ENCODE assay signal across 17 mouse cellular contexts in genomic region chr2:17931881-17932280, GRCm38 (mm10).
DNase-seq lines count a peak whose midpoint lies in the region; ATAC-seq and TF ChIP-seq lines count a peak whose summit lies in the region.
"Had no signal": no experiment of that assay in that cellular context is flagged by ENCODE, and none has a peak within 500 bp of the region (broad histone marks: within the 10 kb centered on the region; RNA-seq: fewer than 3 reads in every experiment).

No protein-coding gene starts in this region.

- TF ChIP-seq EP300 in liver, postnatal 0 days (IDR thresholded peaks at IDR 0.05; ENCODE audit: low read depth): no peak

- WGBS in heart, embryonic 10.5 days: 76% methylated on average over 5 of the region's 5 CpGs
- WGBS in liver, adult 2 months: 75% methylated on average over 5 of the region's 5 CpGs
- WGBS in liver, postnatal 0 days (ENCODE audit: insufficient replicate concordance): 41% methylated on average over 5 of the region's 5 CpGs

- no peak for DNase-seq in heart, embryonic 10.5 days (ENCODE audit: low spot score)
- DNase-seq in heart, adult 8-10 months (ENCODE audit: low spot score): no peak
- DNase-seq in liver, adult 2 months (ENCODE audit: extremely low read depth, low read depth, low spot score): peak; percentile 3
- DNase-seq in liver, postnatal 0 days: no peak
- DNase-seq in left cerebral cortex, adult 18-20 months (ENCODE audit: low spot score in 2 of 2): no peak
- no peak for DNase-seq in left cerebral cortex, adult 9 months (ENCODE audit: low spot score in 2 of 2)
- DNase-seq: adrenal gland, postnatal 10 days; cerebellum, adult 9-10 months; gastrocnemius, postnatal 36 days; kidney, adult 2 months; kidney, postnatal 36 days; liver, embryonic 13.5 days had no signal

- H3K4me3 ChIP-seq in heart, embryonic 10.5 days: no peak overlapping the region
- no peak overlapping the region for H3K4me3 ChIP-seq in liver, adult 2 months (ENCODE audit: insufficient read depth, low read depth, low read length)
- no peak overlapping the region for H3K4me3 ChIP-seq in liver, postnatal 0 days (ENCODE audit: low read depth, low read length)
- H3K4me3 ChIP-seq in E14TG2a.4 (replicated peaks; ENCODE audit: low read length): 0 out of 2 replicates have a peak overlapping the region, but pooled peaks have one; percentile 57
- H3K4me3 ChIP-seq: limb, embryonic 10.5 days; liver, embryonic 13.5 days had no signal

- no peaks in the 10 kb centered on the region for H3K27me3 ChIP-seq in heart, embryonic 10.5 days (ENCODE audit: insufficient read depth, poor library complexity, severe bottlenecking)
- peaks cover 2% of the 10 kb centered on the region; the same call in 1 of the 2 replicates for H3K27me3 ChIP-seq in liver, adult 2 months (ENCODE audit: control insufficient read depth, insufficient read depth, low read length)
- H3K27me3 ChIP-seq in liver, postnatal 0 days (ENCODE audit: insufficient read depth, low read length): no peaks in the 10 kb centered on the region
- peaks cover 2% of the 10 kb centered on the region; the same call in 1 of the 2 replicates for H3K27me3 ChIP-seq in E14TG2a.4 (ENCODE audit: insufficient read depth, low read length)
- H3K27me3 ChIP-seq: hindbrain, embryonic 15.5 days; liver, embryonic 13.5 days; midbrain, embryonic 12.5 days had no signal

- H3K9me3 ChIP-seq in heart, embryonic 10.5 days: no peaks in the 10 kb centered on the region
- H3K9me3 ChIP-seq in liver, postnatal 0 days (ENCODE audit: low read length): no peaks in the 10 kb centered on the region
- H3K9me3 ChIP-seq in E14TG2a.4 (ENCODE audit: low read length): no peaks in the 10 kb centered on the region
- H3K9me3 ChIP-seq: hindbrain, embryonic 15.5 days; limb, embryonic 10.5 days; liver, embryonic 13.5 days had no signal

- no peaks in the 10 kb centered on the region for H3K36me3 ChIP-seq in heart, embryonic 10.5 days
- H3K36me3 ChIP-seq in liver, adult 2 months (ENCODE audit: control insufficient read depth, insufficient read depth, low read length): no peaks in the 10 kb centered on the region
- no peaks in the 10 kb centered on the region for H3K36me3 ChIP-seq in liver, postnatal 0 days (replicated peaks; ENCODE audit: insufficient read depth, low read length)
- no peaks in the 10 kb centered on the region for H3K36me3 ChIP-seq in E14TG2a.4 (ENCODE audit: insufficient read depth, low read length)
- H3K36me3 ChIP-seq: hindbrain, embryonic 15.5 days; limb, embryonic 10.5 days; liver, embryonic 13.5 days; midbrain, embryonic 12.5 days had no signal

- peak overlapping the region; percentile 85 for H3K27ac ChIP-seq in heart, embryonic 10.5 days
- no peak overlapping the region for H3K27ac ChIP-seq in liver, adult 2 months (replicated peaks; ENCODE audit: insufficient read depth, low read depth, low read length)
- no peak overlapping the region for H3K27ac ChIP-seq in liver, postnatal 0 days (ENCODE audit: low read depth)
- H3K27ac ChIP-seq: hindbrain, embryonic 15.5 days; liver, embryonic 13.5 days had no signal

- no peak overlapping the region for H3K9ac ChIP-seq in liver, adult 2 months (ENCODE audit: low read depth, low read length)
- no peak overlapping the region for H3K9ac ChIP-seq in liver, postnatal 0 days (replicated peaks)
- H3K9ac ChIP-seq: liver, embryonic 13.5 days had no signal

- no peaks in the 10 kb centered on the region for H3K79me2 ChIP-seq in liver, adult 2 months (ENCODE audit: control insufficient read depth, insufficient read depth, low read length)

- TF ChIP-seq POLR2A in liver, adult 2 months (IDR thresholded peaks at IDR 0.05; ENCODE audit: extremely low read depth, insufficient read depth, low read length): no peak

- no peak overlapping the region for H3K4me2 ChIP-seq in liver, postnatal 0 days (ENCODE audit: low read depth, low read length)
- H3K4me2 ChIP-seq: liver, embryonic 13.5 days had no signal

- no peak for TF ChIP-seq CTCF in liver, adult 2 months (IDR thresholded peaks at IDR 0.05; ENCODE audit: low read depth, low read length)
- TF ChIP-seq CTCF in liver, postnatal 0 days (IDR thresholded peaks at IDR 0.05; ENCODE audit: low read depth): no peak
- no peak for TF ChIP-seq CTCF in E14TG2a.4 (conservative IDR thresholded peaks at IDR 0.05; ENCODE audit: low read length)

- H3K4me1 ChIP-seq in heart, embryonic 10.5 days: peaks cover 34% of the 10 kb centered on the region
- H3K4me1 ChIP-seq in liver, adult 2 months (ENCODE audit: control insufficient read depth, insufficient read depth, low read length): no peaks in the 10 kb centered on the region
- no peaks in the 10 kb centered on the region for H3K4me1 ChIP-seq in liver, postnatal 0 days (ENCODE audit: insufficient read depth)
- peaks cover 58% of the 10 kb centered on the region for H3K4me1 ChIP-seq in E14TG2a.4 (replicated peaks; ENCODE audit: low read depth, low read length)
- H3K4me1 ChIP-seq: liver, embryonic 13.5 days had no signal

- no peak for ATAC-seq in liver, postnatal 0 days
- ATAC-seq in hematopoietic stem cell, adult 5-6 weeks (replicated peaks in 1 of 2; ENCODE audit: insufficient read depth in 1 of 2, low FRiP score in 2 of 2, low TSS enrichment in 1 of 2, low read depth in 1 of 2, poor library complexity in 2 of 2, severe bottlenecking in 2 of 2): peak; percentile 79 to 83
